30 mouse cellular contexts compared by ENCODE assay signal in the genomic region with DNA sequence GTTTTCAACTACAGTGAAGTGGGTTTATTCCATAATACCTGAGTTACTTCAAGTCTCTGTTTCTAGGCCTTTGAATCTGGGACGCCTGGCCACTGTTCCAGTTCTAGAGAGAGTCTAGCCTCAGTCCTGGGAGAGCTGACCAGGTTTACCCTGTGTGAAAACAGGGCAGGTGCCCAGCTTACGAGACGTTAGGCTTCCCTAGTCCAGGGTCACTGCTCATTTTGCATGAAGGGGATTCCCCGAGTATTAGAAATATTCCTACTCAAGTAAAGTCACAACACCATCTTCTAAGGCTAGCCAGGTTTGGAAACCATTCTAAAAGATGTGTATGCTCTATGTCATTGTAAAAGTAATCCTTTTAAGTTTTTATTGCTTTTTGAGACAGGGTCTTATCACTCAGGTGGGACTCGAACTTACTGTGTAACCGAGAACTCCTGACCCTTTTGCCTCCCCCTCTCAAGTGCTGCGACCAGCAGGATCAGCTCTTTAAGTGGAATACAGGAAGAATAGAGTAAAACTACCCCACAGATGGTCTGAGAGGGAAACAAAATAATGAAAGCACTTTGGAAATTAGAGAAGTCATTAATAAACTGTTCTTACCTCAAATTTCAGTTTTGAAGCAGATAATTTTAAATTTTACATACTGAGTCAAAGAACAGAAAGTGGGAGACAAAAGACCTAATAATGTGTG.
"Had no signal": no experiment of that assay in that cellular context is flagged by ENCODE, and none has a peak within 500 bp of the region (broad histone marks: within the 10 kb centered on the region; RNA-seq: fewer than 3 reads in every experiment).

No protein-coding gene starts in this region.

- H3K27me3 ChIP-seq: heart, embryonic 12.5 days; heart, embryonic 13.5 days; heart, embryonic 15.5 days; hindbrain, embryonic 12.5 days; hindbrain, embryonic 13.5 days; hindbrain, embryonic 15.5 days; intestine, embryonic 15.5 days; kidney, embryonic 15.5 days had no signal

- DNase-seq: heart, postnatal 10 days; heart, postnatal 36 days; heart, postnatal 4 days; kidney, adult 11 months; kidney, adult 18-20 months; kidney, adult 2 months; kidney, adult 8-10 months; kidney, adult 9 months; kidney, postnatal 10 days; kidney, postnatal 14 days; kidney, postnatal 25 days; kidney, postnatal 36 days; kidney, postnatal 4 days; layer of hippocampus, adult 9-11 months; layer of hippocampus, postnatal 36 days had no signal

- H3K4me3 ChIP-seq: heart, embryonic 12.5 days; heart, embryonic 13.5 days; heart, embryonic 15.5 days; hindbrain, embryonic 10.5 days; hindbrain, embryonic 12.5 days; hindbrain, embryonic 13.5 days; hindbrain, embryonic 15.5 days; intestine, embryonic 15.5 days; kidney, embryonic 15.5 days; layer of hippocampus, adult 2 months; left cerebral cortex, adult 2 months had no signal

- H3K9ac ChIP-seq: heart, embryonic 12.5 days; heart, embryonic 13.5 days; heart, embryonic 15.5 days; hindbrain, embryonic 12.5 days; hindbrain, embryonic 13.5 days; hindbrain, embryonic 14.5 days; hindbrain, embryonic 15.5 days; intestine, embryonic 15.5 days; kidney, embryonic 15.5 days had no signal

- H3K4me1 ChIP-seq: heart, embryonic 12.5 days; heart, embryonic 13.5 days; heart, embryonic 15.5 days; hindbrain, embryonic 10.5 days; hindbrain, embryonic 12.5 days; hindbrain, embryonic 13.5 days; hindbrain, embryonic 15.5 days; intestine, embryonic 15.5 days; kidney, embryonic 15.5 days had no signal

- H3K27ac ChIP-seq: heart, embryonic 13.5 days; heart, embryonic 15.5 days; hindbrain, embryonic 10.5 days; hindbrain, embryonic 12.5 days; hindbrain, embryonic 13.5 days; hindbrain, embryonic 14.5 days; hindbrain, embryonic 15.5 days; hindbrain, postnatal 0 days; intestine, embryonic 15.5 days; kidney, embryonic 15.5 days; kidney, postnatal 0 days; layer of hippocampus, adult 2 months; left cerebral cortex, adult 2 months had no signal

- H3K9me3 ChIP-seq: heart, embryonic 12.5 days; heart, embryonic 13.5 days; heart, embryonic 15.5 days; hindbrain, embryonic 10.5 days; hindbrain, embryonic 12.5 days; hindbrain, embryonic 13.5 days; hindbrain, embryonic 15.5 days; intestine, embryonic 15.5 days; kidney, embryonic 15.5 days had no signal

- H3K4me2 ChIP-seq: heart, embryonic 11.5 days; heart, embryonic 12.5 days; heart, embryonic 13.5 days; heart, embryonic 15.5 days; hindbrain, embryonic 12.5 days; hindbrain, embryonic 13.5 days; hindbrain, embryonic 14.5 days; hindbrain, embryonic 15.5 days; intestine, embryonic 15.5 days; kidney, embryonic 15.5 days had no signal
